ENCODE assay signal across 8 mouse cellular contexts in genomic region chrX:50560915-50561314, GRCm38 (mm10).
DNase-seq lines count a peak whose midpoint lies in the region; ATAC-seq lines count a peak whose summit lies in the region.

No protein-coding gene starts in this region.

- H3K4me3 ChIP-seq in intestine, embryonic 15.5 days (replicated peaks), result no peak overlapping the region

- 36% methylated on average over 2 of the region's 2 CpGs for WGBS in intestine, embryonic 15.5 days

- H3K4me1 ChIP-seq in intestine, embryonic 15.5 days (replicated peaks), result no peaks in the 10 kb centered on the region

- ATAC-seq in CD4-positive, CD25-positive, alpha-beta regulatory T cell, adult 4 months, result no peak
- peak; percentile 31; the same call in 1 of the 2 replicates for ATAC-seq in intestine, embryonic 15.5 days

- H3K9me3 ChIP-seq in intestine, embryonic 15.5 days, result no peaks in the 10 kb centered on the region

- no peaks in the 10 kb centered on the region for H3K36me3 ChIP-seq in intestine, embryonic 15.5 days

- no peaks in the 10 kb centered on the region for H3K27me3 ChIP-seq in intestine, embryonic 15.5 days (replicated peaks)

- H3K27ac ChIP-seq in intestine, embryonic 15.5 days, result no peak overlapping the region

- peak; percentile 44 for DNase-seq in CD4-positive, CD25-positive, alpha-beta regulatory T cell, adult 2 months (ENCODE audit: low read depth, low spot score)
- DNase-seq in kidney, adult 18-20 months, result peak; percentile 68
- no peak for DNase-seq in kidney, postnatal 10 days
- DNase-seq in ES-CJ7 (ENCODE audit: low read depth, low spot score), result peak; percentile 82
- no peak for DNase-seq in spleen, postnatal 4 days (ENCODE audit: low spot score in 2 of 2)
- no peak for DNase-seq in B cell, adult 2 months

- H3K4me2 ChIP-seq in intestine, embryonic 15.5 days (replicated peaks), result no peak overlapping the region

- no peak overlapping the region for H3K9ac ChIP-seq in intestine, embryonic 15.5 days

Comparison
In these comparisons a context has a peak if more than half of its experiments do, and no peak if none do; other contexts are left out.
1. DNase-seq: peak in CD4-positive, CD25-positive, alpha-beta regulatory T cell, adult 2 months (single experiment), kidney, adult 18-20 months (single experiment) and ES-CJ7 (single experiment); none in kidney, postnatal 10 days (single experiment), spleen, postnatal 4 days (0 of 2) and B cell, adult 2 months (0 of 2).